In genomic region chr7:30325364-30325763, GRCm38 (mm10) we compare ENCODE assay signal across 9 mouse cellular contexts. TPM values are rescaled to one million over a fixed set of nuclear protein-coding genes. Genes with fewer than 3 reads are reported as not detected.
A peak's percentile ranks its signal among the peaks of the same experiment; 100 is the strongest.
DNase-seq lines count a peak whose midpoint lies in the region; ATAC-seq lines count a peak whose summit lies in the region.
"Had no signal": no experiment of that assay in that cellular context is flagged by ENCODE, and none has a peak within 500 bp of the region (broad histone marks: within the 10 kb centered on the region; RNA-seq: fewer than 3 reads in every experiment).

No protein-coding gene starts in this region.

- peak; percentile 74 for DNase-seq in forebrain, embryonic 11.5 days (ENCODE audit: low spot score)
- peak; percentile 45 for DNase-seq in ovary, postnatal 14 days (ENCODE audit: low spot score)
- DNase-seq in ovary, postnatal 36 days (ENCODE audit: low spot score), result no peak
- DNase-seq in embryo, embryonic 11 days, result peak; percentile 37
- DNase-seq in monocyte, adult 2 months (ENCODE audit: low read depth in 1 of 2, low spot score in 2 of 2), result peak; percentile 43 to 70
- no peak for DNase-seq in layer of hippocampus, adult 9-10 months (ENCODE audit: low spot score)
- DNase-seq in gastrocnemius, postnatal 14 days, result no peak

- WGBS in forebrain, embryonic 11.5 days, result 36% methylated on average over 2 of the region's 2 CpGs
- 28% methylated on average over 2 of the region's 2 CpGs for WGBS in forebrain, embryonic 13.5 days

- no peak overlapping the region for H3K4me2 ChIP-seq in forebrain, embryonic 11.5 days (ENCODE audit: low read depth, low read length, severe bottlenecking)
- no peak overlapping the region for H3K4me2 ChIP-seq in forebrain, embryonic 13.5 days

- no peak overlapping the region for H3K27ac ChIP-seq in forebrain, embryonic 11.5 days (ENCODE audit: low read depth, low read length)
- H3K27ac ChIP-seq in forebrain, embryonic 13.5 days, result no peak overlapping the region

- H3K4me3 ChIP-seq in forebrain, embryonic 11.5 days (ENCODE audit: low read depth, low read length), result no peak overlapping the region
- H3K4me3 ChIP-seq in forebrain, embryonic 13.5 days, result no peak overlapping the region

- ATAC-seq in forebrain, embryonic 11.5 days (replicated peaks; ENCODE audit: low FRiP score), result no peak
- ATAC-seq in forebrain, embryonic 13.5 days, result no peak

- H3K4me1 ChIP-seq in forebrain, embryonic 11.5 days (replicated peaks; ENCODE audit: control insufficient read depth, insufficient read depth, low read length), result peaks cover 6% of the 10 kb centered on the region; the same call in 1 of the 2 replicates
- peaks cover 23% of the 10 kb centered on the region for H3K4me1 ChIP-seq in forebrain, embryonic 13.5 days

- H3K36me3 ChIP-seq in forebrain, embryonic 11.5 days (ENCODE audit: control insufficient read depth, insufficient read depth, low read length), result no peaks in the 10 kb centered on the region
- H3K36me3 ChIP-seq in forebrain, embryonic 13.5 days (ENCODE audit: poor library complexity, severe bottlenecking), result no peaks in the 10 kb centered on the region

- H3K27me3 ChIP-seq in forebrain, embryonic 11.5 days (ENCODE audit: control insufficient read depth, insufficient read depth, low read length), result no peaks in the 10 kb centered on the region
- H3K27me3 ChIP-seq in forebrain, embryonic 13.5 days, result peaks cover 5% of the 10 kb centered on the region; the same call in 1 of the 2 replicates

- H3K9me3 ChIP-seq in forebrain, embryonic 11.5 days (ENCODE audit: control insufficient read depth, low read length), result no peaks in the 10 kb centered on the region; the same call in 1 of the 2 replicates
- H3K9me3 ChIP-seq in forebrain, embryonic 13.5 days (replicated peaks), result no peaks in the 10 kb centered on the region; the same call in 1 of the 2 replicates

- no peak overlapping the region for H3K9ac ChIP-seq in forebrain, embryonic 11.5 days (ENCODE audit: low read length)
- no peak overlapping the region for H3K9ac ChIP-seq in forebrain, embryonic 13.5 days

- intact Hi-C loops in gastrocnemius, postnatal 14 days (cut with DNase I; ENCODE audit: low total_unique reads), result no loop called here

RNA-seq across cellular contexts. Expression of gene Sdhaf1, which starts 1.7 kb away (rescaled TPM):
- 21.8 and 23.5 TPM in 2 replicates for polyA plus RNA-seq in forebrain, embryonic 11.5 days (2014; fragmentation: Nextera tagmentation; extraction: Ambion mirVana)
- 24.2 and 24.7 TPM in 2 replicates for polyA plus RNA-seq in forebrain, embryonic 13.5 days (2015; fragmentation: Nextera tagmentation; extraction: Ambion mirVana)
- 10 to 100 TPM in 1 of 2 experiments, 1 to 10 TPM in 1; 7.8 to 10.6 TPM for total RNA-seq in gastrocnemius, postnatal 14 days (2021)

RNA-seq across cellular contexts. Expression of gene E130208F15Rik, which starts 3.8 kb away (rescaled TPM):
- not detected in 2 replicates for polyA plus RNA-seq in forebrain, embryonic 11.5 days (2014; fragmentation: Nextera tagmentation; extraction: Ambion mirVana)
- polyA plus RNA-seq in forebrain, embryonic 13.5 days (2015; fragmentation: Nextera tagmentation; extraction: Ambion mirVana), result not detected in 2 replicates
- under 1 TPM; 0.51 to 0.78 TPM for total RNA-seq in gastrocnemius, postnatal 14 days (2021)
- polyA plus RNA-seq: neural tube, embryonic 14.5 days had no signal

RNA-seq across cellular contexts. Expression of gene Syne4, which starts 10.8 kb away (rescaled TPM):
- 29.2 and 30.2 TPM in 2 replicates for polyA plus RNA-seq in forebrain, embryonic 11.5 days (2014; fragmentation: Nextera tagmentation; extraction: Ambion mirVana)
- 9.2 and 12.7 TPM in 2 replicates for polyA plus RNA-seq in forebrain, embryonic 13.5 days (2015; fragmentation: Nextera tagmentation; extraction: Ambion mirVana)
- total RNA-seq in gastrocnemius, postnatal 14 days (2021), result 1 to 10 TPM; 1.0 to 1.1 TPM

RNA-seq across cellular contexts. Expression of gene Alkbh6, which starts 16.8 kb away (rescaled TPM):
- 71.3 and 83.8 TPM in 2 replicates for polyA plus RNA-seq in forebrain, embryonic 11.5 days (2014; fragmentation: Nextera tagmentation; extraction: Ambion mirVana)
- polyA plus RNA-seq in forebrain, embryonic 13.5 days (2015; fragmentation: Nextera tagmentation; extraction: Ambion mirVana), result 101 and 102 TPM in 2 replicates
- 10 to 100 TPM; 16.0 to 17.4 TPM for total RNA-seq in gastrocnemius, postnatal 14 days (2021)

RNA-seq across cellular contexts. Expression of gene Clip3, which starts 33.8 kb away (rescaled TPM):
- 98.8 and 110 TPM in 2 replicates for polyA plus RNA-seq in forebrain, embryonic 11.5 days (2014; fragmentation: Nextera tagmentation; extraction: Ambion mirVana)
- 88.8 and 91.4 TPM in 2 replicates for polyA plus RNA-seq in forebrain, embryonic 13.5 days (2015; fragmentation: Nextera tagmentation; extraction: Ambion mirVana)
- 10 to 100 TPM; 18.2 to 20.9 TPM for total RNA-seq in gastrocnemius, postnatal 14 days (2021)

Comparison
In these comparisons a context has a peak if more than half of its experiments do, and no peak if none do; other contexts are left out.
1. DNase-seq: peak in forebrain, embryonic 11.5 days (single experiment), ovary, postnatal 14 days (single experiment), embryo, embryonic 11 days (single experiment) and monocyte, adult 2 months (2 of 2); none in ovary, postnatal 36 days (single experiment), layer of hippocampus, adult 9-10 months (single experiment) and gastrocnemius, postnatal 14 days (single experiment).